Mouse (Mus musculus) C2C12 (cell line): Measurements from ENCODE around the gene Dhdh.
"Not testable (repeated sequence)": the region's sequence is repeated elsewhere in the genome, so short reads cannot be mapped to it uniquely, and the experiment has no call there.

Experiments used
- CTCF ChIP-seq: IDR thresholded peaks from one replicate; pipeline ENCODE4 v1.5.1; 2011; ENCODE audit not compliant: control insufficient read depth, insufficient read depth, insufficient read length
- MAX ChIP-seq: IDR thresholded peaks from one replicate; pipeline ENCODE4 v1.6.1; 2011; ENCODE audit warnings: mild to moderate bottlenecking, control low read depth

GRCm38 (mm10) chr7:45459564-45460140 lies 29.0 kb downstream of the Dhdh start, which contains the start of gene Ftl1:
- not testable (repeated sequence) for TF ChIP-seq CTCF, MAX
